Mouse (Mus musculus): Measurements from ENCODE around the gene 1700003E16Rik. TPM values are rescaled to one million over a fixed set of nuclear protein-coding genes. Genes with fewer than 3 reads are reported as not detected.

1700003E16Rik gene
- total and polyA plus RNA-seq, 3 experiments = 0.23 to 0.34 TPM; not detected in 1

- TF ChIP-seq RCOR1 (conservative IDR thresholded peaks at IDR 0.05; ENCODE audit: low read depth, low read length) (no peak), EP300 (IDR thresholded peaks at IDR 0.05; ENCODE audit: low read length) (no peak), USF2 (conservative IDR thresholded peaks at IDR 0.05; ENCODE audit: low read depth, low read length) (no peak), MAX (IDR thresholded peaks at IDR 0.05; ENCODE audit: low read length) (no peak), MXI1 (IDR thresholded peaks at IDR 0.05; ENCODE audit: low read depth, low read length) (no peak), MAFK (IDR thresholded peaks at IDR 0.05; ENCODE audit: insufficient replicate concordance, low read length) (no peak), PAX5 (IDR thresholded peaks at IDR 0.05; ENCODE audit: low read length) (no peak), TBP (conservative IDR thresholded peaks at IDR 0.05; ENCODE audit: low read depth, low read length) (no peak), ELF1 (IDR thresholded peaks at IDR 0.05; ENCODE audit: low read depth, low read length) (no peak), CHD1 (IDR thresholded peaks at IDR 0.05; ENCODE audit: low read depth, low read length) (no peak), MEF2A (IDR thresholded peaks at IDR 0.05; ENCODE audit: borderline replicate concordance, low read depth, low read length) (no peak), POLR2AphosphoS2 (IDR thresholded peaks at IDR 0.05; ENCODE audit: low read depth, low read length) (no peak), CTCF (conservative IDR thresholded peaks at IDR 0.05 in 1 of 2, IDR thresholded peaks at IDR 0.05 in 1 of 2; ENCODE audit: low read depth in 2 of 2, low read length in 2 of 2) (no peak), GABPA (IDR thresholded peaks at IDR 0.05; ENCODE audit: insufficient replicate concordance, low read depth, low read length) (no peak), IRF4 (IDR thresholded peaks at IDR 0.05; ENCODE audit: low read depth, low read length) (no peak)
- H3K9me3 ChIP-seq (replicated peaks; ENCODE audit: low read length) = no peaks in the 10 kb centered on the region
- no peak overlapping the region for H3K4me2 ChIP-seq (ENCODE audit: insufficient read depth, low read depth, poor library complexity, severe bottlenecking)
- no peak overlapping the region for H3K9ac ChIP-seq (ENCODE audit: insufficient read depth, low read depth)
- H3K27ac ChIP-seq (ENCODE audit: insufficient read depth, low read depth) = no peak overlapping the region
- in situ Hi-C loops (cut with MboI; ENCODE audit: low pct_ligation_motif_present, low pct_unique_long_range_greater_than_20kb, low sequenced_read_pairs) = loop anchor here (5.0 kb wide), 1 partner anchor 37 kb away; no protein-coding TSS in a partner anchor
- H3K79me2 ChIP-seq (replicated peaks; ENCODE audit: control insufficient read depth, extremely low read depth, insufficient read depth, poor library complexity, severe bottlenecking) = no peaks in the 10 kb centered on the region; the same call in none of the 2 replicates
- H3K4me3 ChIP-seq (replicated peaks in 1 of 3; ENCODE audit: low read depth in 2 of 3, low read length in 2 of 3, poor library complexity in 1 of 3) = no peak overlapping the region
- H3K4me1 ChIP-seq (ENCODE audit: control insufficient read depth in 1 of 2, insufficient read depth in 2 of 2) = peaks cover 5 to 18% of the 10 kb centered on the region in 2 experiments; a peak in 3 of 4 replicates
- no peaks in the 10 kb centered on the region for H3K27me3 ChIP-seq (replicated peaks)
- H3K36me3 ChIP-seq (replicated peaks in 1 of 2; ENCODE audit: control insufficient read depth in 1 of 2, insufficient read depth in 1 of 2, low read length in 1 of 2) = peaks cover 0 to 27% of the 10 kb centered on the region in 2 experiments
- DNase-seq (ENCODE audit: extremely low read depth) = no peak
- dilution Hi-C loops (cut with MboI; ENCODE audit: extremely low pct_ligation_motif_present, extremely low pct_unique_long_range_greater_than_20kb, low sequenced_read_pairs) = no loop called here
Observed at GRCm38 (mm10) chr6:83169872-83170271, 13.7 kb downstream of the 1700003E16Rik start.

- Histone ChIP-seq H3K4me1 (ENCODE audit: control insufficient read depth in 1 of 2, insufficient read depth in 2 of 2) (peaks cover 6 to 16% of the 10 kb centered on the region in 2 experiments; a peak in 3 of 4 replicates), H3K4me3 (replicated peaks in 1 of 3; ENCODE audit: low read depth in 2 of 3, low read length in 2 of 3, poor library complexity in 1 of 3) (no peak overlapping the region), H3K27ac (ENCODE audit: insufficient read depth, low read depth) (no peak overlapping the region), H3K9ac (ENCODE audit: insufficient read depth, low read depth) (no peak overlapping the region), H3K79me2 (replicated peaks; ENCODE audit: control insufficient read depth, extremely low read depth, insufficient read depth, poor library complexity, severe bottlenecking) (no peaks in the 10 kb centered on the region; the same call in none of the 2 replicates), H3K9me3 (replicated peaks; ENCODE audit: low read length) (no peaks in the 10 kb centered on the region), H3K36me3 (replicated peaks in 1 of 2; ENCODE audit: control insufficient read depth in 1 of 2, insufficient read depth in 1 of 2, low read length in 1 of 2) (peaks cover 0 to 31% of the 10 kb centered on the region in 2 experiments), H3K27me3 (replicated peaks) (no peaks in the 10 kb centered on the region), H3K4me2 (ENCODE audit: insufficient read depth, low read depth, poor library complexity, severe bottlenecking) (no peak overlapping the region)
- no peak for DNase-seq (ENCODE audit: extremely low read depth)
- dilution Hi-C loops (cut with MboI; ENCODE audit: extremely low pct_ligation_motif_present, extremely low pct_unique_long_range_greater_than_20kb, low sequenced_read_pairs) (no loop called here), in situ Hi-C loops (cut with MboI; ENCODE audit: low pct_ligation_motif_present, low pct_unique_long_range_greater_than_20kb, low sequenced_read_pairs) (no loop called here)
- TF ChIP-seq TCF12 (IDR thresholded peaks at IDR 0.05; ENCODE audit: low read depth, low read length) (no peak), ZC3H11A (IDR thresholded peaks at IDR 0.05; ENCODE audit: low read depth, low read length) (no peak), KAT2A (IDR thresholded peaks at IDR 0.05; ENCODE audit: insufficient replicate concordance, low read length) (no peak), NRF1 (IDR thresholded peaks at IDR 0.05; ENCODE audit: low read depth, low read length) (no peak), TBP (conservative IDR thresholded peaks at IDR 0.05; ENCODE audit: low read depth, low read length) (no peak), CHD1 (IDR thresholded peaks at IDR 0.05; ENCODE audit: low read depth, low read length) (no peak)
Observed at GRCm38 (mm10) chr6:83171063-83171462, 14.9 kb downstream of the 1700003E16Rik start.
